Mouse (Mus musculus) embryonic facial prominence, embryonic 11.5 days (tissue): Measurements from ENCODE around the gene Slc51b. TPM values are rescaled to one million over a fixed set of nuclear protein-coding genes. Genes with fewer than 3 reads are reported as not detected.

Experiments used
- ATAC-seq: fragments of 200-750 bp; cut with Nextera tagmentation; replicated peaks from 2 replicates; pipeline ENCODE4 v1.8.0; 2017; ENCODE audit warnings: low read depth; ENCODE audit not compliant: insufficient number of reproducible peaks, low FRiP score, low TSS enrichment
- DNase-seq: peaks from one replicate; pipeline ENCODE4 v3.0.0-alpha.2; 2015; ENCODE audit warnings: low spot score
- H3K27ac ChIP-seq: fragments of 300-500 bp; sonication (generic); replicated peaks from 2 replicates; pipeline ENCODE4 v1.5.1; 2014; ENCODE audit warnings: mild to moderate bottlenecking, low read depth, low read length, control low read depth
- H3K27me3 ChIP-seq: fragments of 300-500 bp; sonication (generic); 2 replicates; pipeline ENCODE4 v1.6.1; 2014; ENCODE audit warnings: mild to moderate bottlenecking, low read length, moderate library complexity, mixed read lengths; ENCODE audit not compliant: control insufficient read depth, insufficient read depth
- H3K36me3 ChIP-seq: fragments of 300-500 bp; sonication (generic); replicated peaks from 2 replicates; pipeline ENCODE4 v1.6.1; 2014; ENCODE audit warnings: low read depth, mild to moderate bottlenecking, low read length, moderate library complexity, mixed read lengths; ENCODE audit not compliant: control insufficient read depth, insufficient read depth
- H3K4me1 ChIP-seq: fragments of 300-500 bp; sonication (generic); 2 replicates; pipeline ENCODE4 v1.6.1; 2014; ENCODE audit warnings: low read length, mixed read lengths; ENCODE audit not compliant: control insufficient read depth, insufficient read depth
- H3K4me2 ChIP-seq: fragments of 300-500 bp; sonication (generic); 2 replicates; pipeline ENCODE4 v1.6.1; 2014; ENCODE audit warnings: low read depth, mild to moderate bottlenecking, control low read depth, low read length, moderate library complexity
- H3K4me3 ChIP-seq: fragments of 300-500 bp; sonication (generic); 2 replicates; pipeline ENCODE4 v1.5.1; 2014; ENCODE audit warnings: low read depth, low read length, control low read depth
- H3K9ac ChIP-seq: fragments of 300-500 bp; sonication (generic); replicated peaks from 2 replicates; pipeline ENCODE4 v1.6.1; 2014; ENCODE audit warnings: mild to moderate bottlenecking, control low read depth, low read length
- H3K9me3 ChIP-seq: fragments of 300-500 bp; sonication (generic); replicated peaks from 2 replicates; pipeline ENCODE4 v1.6.1; 2016; ENCODE audit warnings: mild to moderate bottlenecking, low read length, inconsistent platforms, mixed read lengths; ENCODE audit not compliant: control insufficient read depth
- WGBS: fragments of 180-500 bp; shearing (Covaris S2); extraction: QIAGEN DNeasy Blood & Tissue Kit; methylation state at CpG from one replicate; pipeline ENCODE4 v1.1.7; 2014; 5-methylcytosine and 5-hydroxymethylcytosine counted together
- polyA plus RNA-seq: library from polyadenylated mRNA; unstranded; fragments of >200 nt; fragmentation: Nextera tagmentation; extraction: Ambion mirVana; gene quantifications from 2 replicates; pipeline ENCODE4 v1.2.1, GENCODE M21; 2014

The Slc51b gene
- polyA plus RNA-seq, 1 experiment from 2014 or later: not detected

DNA sequence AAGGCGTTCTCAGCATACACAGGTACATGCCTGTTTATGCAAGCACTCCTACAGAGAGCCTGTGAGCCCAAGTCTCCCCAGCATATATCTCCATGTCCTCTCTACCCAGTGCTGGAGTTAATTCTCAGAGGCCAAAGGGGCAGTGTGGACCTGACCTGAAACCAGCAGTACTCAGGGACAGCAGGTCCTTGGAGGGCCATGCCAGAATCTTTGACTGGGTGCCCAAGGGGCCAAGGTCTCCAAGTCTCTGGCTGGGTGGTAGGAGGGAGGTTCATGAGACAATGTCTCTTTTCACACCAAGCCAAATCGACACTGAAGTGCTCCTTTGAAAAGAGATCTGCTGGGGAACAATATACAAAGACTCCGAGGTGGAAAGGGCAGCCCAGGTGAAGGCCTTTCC is 14.9 kb downstream of the Slc51b start:
- no peaks in the 10 kb centered on the region for H3K27me3 ChIP-seq
- WGBS: 79% methylated on average over 3 of the region's 3 CpGs
- H3K9ac ChIP-seq: no peak overlapping the region
- H3K4me1 ChIP-seq: no peaks in the 10 kb centered on the region
- no peak overlapping the region for H3K4me3 ChIP-seq
- DNase-seq (no peak), ATAC-seq (no peak)
- no peak overlapping the region for H3K27ac ChIP-seq
- H3K9me3 ChIP-seq: no peaks in the 10 kb centered on the region
- H3K4me2 ChIP-seq: no peak overlapping the region
- no peaks in the 10 kb centered on the region for H3K36me3 ChIP-seq

DNA sequence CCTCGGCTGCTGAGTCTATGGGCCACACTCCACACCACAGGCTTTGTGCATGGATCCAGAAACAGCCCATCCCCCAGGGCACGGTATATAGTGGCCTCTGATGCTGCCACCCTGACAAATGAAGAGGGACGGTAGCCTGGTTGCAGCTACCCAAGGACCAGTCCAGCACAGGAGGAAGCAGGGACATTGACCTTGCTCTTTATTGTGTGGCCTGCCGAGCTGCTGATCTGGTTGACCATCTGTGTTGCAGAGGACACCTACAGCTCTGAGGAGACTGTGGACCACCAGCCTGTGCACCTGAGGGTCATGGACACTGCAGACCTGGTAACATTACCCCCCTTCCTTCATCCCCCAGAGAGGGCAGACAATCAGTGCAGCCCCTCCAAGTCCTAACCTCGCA is 15.4 kb downstream of the Slc51b start:
- ATAC-seq (no peak), DNase-seq (no peak)
- Histone ChIP-seq H3K36me3 (no peaks in the 10 kb centered on the region), H3K9ac (no peak overlapping the region), H3K4me3 (no peak overlapping the region), H3K27me3 (no peaks in the 10 kb centered on the region), H3K4me2 (no peak overlapping the region), H3K4me1 (no peaks in the 10 kb centered on the region), H3K9me3 (no peaks in the 10 kb centered on the region), H3K27ac (no peak overlapping the region)
- 75% methylated on average over 5 of the region's 5 CpGs for WGBS

GRCm38 (mm10) chr9:65405184-65405449 is 17.6 kb downstream of the Slc51b start:
- no peaks in the 10 kb centered on the region for H3K36me3 ChIP-seq
- no peak overlapping the region for H3K27ac ChIP-seq
- WGBS: 83% methylated on average over 2 of the region's 2 CpGs

DNA sequence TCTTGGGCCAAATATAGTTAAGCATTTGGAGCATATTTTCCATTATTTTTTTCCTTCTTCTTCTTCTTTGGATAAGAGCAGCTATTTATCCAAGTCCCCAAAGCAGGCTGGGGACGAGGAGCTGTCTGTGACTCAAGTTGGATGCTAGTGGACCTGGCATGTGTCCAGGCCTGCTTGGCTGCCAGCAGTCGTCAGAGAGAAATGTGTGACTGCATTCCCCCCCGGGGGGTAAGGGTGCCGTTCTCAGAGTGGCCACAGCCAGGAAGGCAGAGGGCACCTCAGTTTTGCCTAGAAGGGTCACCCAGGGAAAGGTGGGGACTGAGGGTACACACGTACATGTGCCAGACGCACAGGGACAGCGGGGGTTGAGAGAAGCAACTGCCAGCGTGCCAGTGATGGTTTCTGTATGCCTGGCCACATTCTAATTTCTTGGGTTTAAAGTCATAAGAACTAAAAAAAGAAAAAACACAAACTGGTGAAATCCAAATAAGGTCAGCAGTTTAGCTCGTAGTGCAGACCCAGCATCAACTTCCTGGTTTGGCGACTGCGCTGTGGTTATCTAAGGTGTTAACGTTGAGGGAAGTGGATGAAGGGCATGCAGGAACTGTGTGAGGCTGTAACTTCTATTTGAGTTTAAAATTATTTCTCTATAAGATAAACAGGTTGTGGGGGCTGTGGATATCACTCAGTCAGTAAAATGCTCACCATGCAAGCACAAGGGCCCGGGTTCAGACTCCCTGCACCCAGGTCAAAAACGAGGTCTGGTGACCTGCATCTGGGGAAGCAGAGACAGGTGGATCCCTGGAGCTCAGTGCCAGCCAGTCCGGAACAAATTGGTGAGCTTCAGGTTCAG is 18.2 kb downstream of the Slc51b start:
- H3K4me2 ChIP-seq: no peak overlapping the region
- WGBS: 79% methylated on average over 15 of the region's 15 CpGs
- DNase-seq (no peak), ATAC-seq (no peak)
- H3K36me3 ChIP-seq: no peaks in the 10 kb centered on the region
- H3K4me3 ChIP-seq: no peak overlapping the region
- H3K27ac ChIP-seq: no peak overlapping the region
- H3K27me3 ChIP-seq: no peaks in the 10 kb centered on the region
- no peak overlapping the region for H3K9ac ChIP-seq
- H3K4me1 ChIP-seq: no peaks in the 10 kb centered on the region
- H3K9me3 ChIP-seq: no peaks in the 10 kb centered on the region

More at GRCm38 (mm10) chr9:65405184-65405449, 17.6 kb downstream of the Slc51b start:
- DNase-seq: no peak
- ATAC-seq: no peak
- no peaks in the 10 kb centered on the region for H3K4me1 ChIP-seq
- H3K4me3 ChIP-seq: no peak overlapping the region
- no peaks in the 10 kb centered on the region for H3K27me3 ChIP-seq
- no peaks in the 10 kb centered on the region for H3K9me3 ChIP-seq
- H3K9ac ChIP-seq: no peak overlapping the region
- no peak overlapping the region for H3K4me2 ChIP-seq

- Histone ChIP-seq H3K36me3 (no peaks in the 10 kb centered on the region), H3K9ac (no peak overlapping the region), H3K9me3 (no peaks in the 10 kb centered on the region), H3K4me2 (no peak overlapping the region), H3K4me1 (no peaks in the 10 kb centered on the region), H3K27ac (no peak overlapping the region), H3K27me3 (no peaks in the 10 kb centered on the region), H3K4me3 (no peak overlapping the region)
- no peak for ATAC-seq
- DNase-seq: no peak
- WGBS: 86% methylated on average over 6 of the region's 6 CpGs
Measured at GRCm38 (mm10) chr9:65399934-65400333, 22.8 kb downstream of the Slc51b start.

- ATAC-seq: peak; percentile 72; the same call in 1 of the 2 replicates
- peak within 1 kb of the TSS; percentile 80 for H3K4me2 ChIP-seq
- H3K4me1 ChIP-seq: no peaks in the 10 kb centered on the region
- DNase-seq: peak; percentile 87
- no peaks in the 10 kb centered on the region for H3K36me3 ChIP-seq
- under 1% methylated on average over 24 of the region's 24 CpGs for WGBS
- H3K27ac ChIP-seq: no peak within 1 kb of the TSS
- H3K9ac ChIP-seq: peak within 1 kb of the TSS; percentile 66
- no peaks in the 10 kb centered on the region for H3K9me3 ChIP-seq
- H3K27me3 ChIP-seq: no peaks in the 10 kb centered on the region
- H3K4me3 ChIP-seq: peak within 1 kb of the TSS; percentile 47
Measured at GRCm38 (mm10) chr9:65398279-65398678, 24.5 kb downstream of the Slc51b start, which contains the start of gene Rasl12. TSS of gene Rasl12 (plus strand) at chr9:65398506.

DNA sequence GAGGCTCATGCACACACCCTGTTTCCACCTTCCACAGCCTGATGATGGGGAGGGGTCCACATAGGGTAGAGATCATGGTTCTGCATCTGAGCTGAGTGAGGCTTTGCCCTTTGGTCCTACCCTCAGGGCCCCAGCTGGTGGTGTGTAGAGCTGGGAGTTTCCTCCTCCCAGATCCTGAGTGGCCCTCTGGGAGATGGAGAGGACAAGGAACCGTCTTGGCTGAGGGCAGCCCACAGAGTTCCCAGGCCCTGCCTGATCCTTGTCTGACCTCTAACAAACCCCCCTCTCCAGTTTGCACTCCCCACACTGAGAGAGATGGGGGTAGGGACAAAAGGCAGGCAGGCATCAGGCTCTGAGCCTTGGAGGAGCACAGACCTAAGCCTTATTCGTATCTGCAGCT is 28.4 kb downstream of the Slc51b start:
- no peak overlapping the region for H3K27ac ChIP-seq
- ATAC-seq (no peak), DNase-seq (no peak)
- no peak overlapping the region for H3K4me2 ChIP-seq
- no peaks in the 10 kb centered on the region for H3K4me1 ChIP-seq
- H3K4me3 ChIP-seq: no peak overlapping the region
- peaks cover 25% of the 10 kb centered on the region for H3K27me3 ChIP-seq
- H3K9ac ChIP-seq: no peak overlapping the region
- no peaks in the 10 kb centered on the region for H3K9me3 ChIP-seq
- no peaks in the 10 kb centered on the region for H3K36me3 ChIP-seq
- 61% methylated on average over 2 of the region's 2 CpGs for WGBS

GRCm38 (mm10) chr9:65393606-65394005 is 29.1 kb downstream of the Slc51b start:
- ATAC-seq (no peak), DNase-seq (no peak)
- H3K4me2 ChIP-seq: no peak overlapping the region
- no peak overlapping the region for H3K4me3 ChIP-seq
- no peak overlapping the region for H3K9ac ChIP-seq
- H3K27ac ChIP-seq: no peak overlapping the region
- 32% methylated on average over 2 of the region's 2 CpGs for WGBS
- H3K27me3 ChIP-seq: peaks cover 25% of the 10 kb centered on the region
- H3K4me1 ChIP-seq: no peaks in the 10 kb centered on the region
- H3K36me3 ChIP-seq: no peaks in the 10 kb centered on the region
- H3K9me3 ChIP-seq: no peaks in the 10 kb centered on the region
